ENCODE assay signal across 8 mouse cellular contexts in the genomic region with DNA sequence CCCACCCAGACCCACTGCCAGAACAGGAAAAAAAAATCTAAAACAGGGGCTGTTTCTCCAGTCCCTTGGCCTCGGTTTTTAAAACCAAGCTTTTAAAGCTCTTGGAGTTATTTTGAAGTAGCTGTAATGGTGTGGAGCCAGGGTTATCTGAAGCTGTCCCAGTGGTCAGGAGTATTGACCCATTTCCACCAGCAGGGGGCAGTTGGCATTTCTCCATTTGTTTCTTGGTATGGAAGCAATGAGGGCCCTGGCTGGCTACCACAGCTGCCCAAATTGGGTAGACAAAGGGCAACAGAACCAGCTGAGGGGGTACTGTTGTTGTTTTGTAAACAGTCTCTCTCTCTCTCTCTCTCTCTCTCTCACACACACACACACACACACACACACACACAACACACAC.
A peak's percentile ranks its signal among the peaks of the same experiment; 100 is the strongest.
DNase-seq lines count a peak whose midpoint lies in the region; ATAC-seq and TF ChIP-seq lines count a peak whose summit lies in the region.
"Had no signal": no experiment of that assay in that cellular context is flagged by ENCODE, and none has a peak within 500 bp of the region (broad histone marks: within the 10 kb centered on the region; RNA-seq: fewer than 3 reads in every experiment).

No protein-coding gene starts in this region.

- WGBS in heart, postnatal 0 days = 40% methylated on average over 1 of the region's 1 CpGs

- H3K4me3 ChIP-seq in layer of hippocampus, adult 2 months = no peak overlapping the region
- no peak overlapping the region for H3K4me3 ChIP-seq in G1E (ENCODE audit: low read depth, low read length)
- H3K4me3 ChIP-seq in heart, postnatal 0 days (ENCODE audit: low read depth, low read length) = no peak overlapping the region
- H3K4me3 ChIP-seq: lung, embryonic 15.5 days had no signal

- no peaks in the 10 kb centered on the region for H3K36me3 ChIP-seq in G1E (replicated peaks)
- no peaks in the 10 kb centered on the region for H3K36me3 ChIP-seq in heart, postnatal 0 days (replicated peaks; ENCODE audit: control insufficient read depth, insufficient read depth, low read length)
- H3K36me3 ChIP-seq: lung, embryonic 15.5 days had no signal

- no peak overlapping the region for H3K4me2 ChIP-seq in heart, postnatal 0 days (ENCODE audit: low read depth, low read length)
- H3K4me2 ChIP-seq: lung, embryonic 15.5 days had no signal

- TF ChIP-seq CTCF in layer of hippocampus, adult 2 months (conservative IDR thresholded peaks at IDR 0.05) = peak; percentile 70
- no peak for TF ChIP-seq CTCF in G1E (IDR thresholded peaks at IDR 0.05; ENCODE audit: low read depth, low read length)
- peak; percentile 52 for TF ChIP-seq CTCF in heart, postnatal 0 days (IDR thresholded peaks at IDR 0.05; ENCODE audit: low read depth)

- peaks cover 15% of the 10 kb centered on the region for H3K27me3 ChIP-seq in G1E (ENCODE audit: insufficient read depth, low read length)
- H3K27me3 ChIP-seq in heart, postnatal 0 days (ENCODE audit: control insufficient read depth, insufficient read depth, low read length) = no peaks in the 10 kb centered on the region
- H3K27me3 ChIP-seq: lung, embryonic 15.5 days had no signal

- TF ChIP-seq EP300 in heart, postnatal 0 days (IDR thresholded peaks at IDR 0.05; ENCODE audit: low read depth) = no peak

- peaks cover 3% of the 10 kb centered on the region for H3K4me1 ChIP-seq in G1E (ENCODE audit: insufficient read depth, low read depth, low read length)
- H3K4me1 ChIP-seq in heart, postnatal 0 days (ENCODE audit: control insufficient read depth, insufficient read depth) = no peaks in the 10 kb centered on the region; the same call in 1 of the 2 replicates
- H3K4me1 ChIP-seq: lung, embryonic 15.5 days had no signal

- H3K9ac ChIP-seq in heart, postnatal 0 days (replicated peaks; ENCODE audit: low read depth, low read length) = no peak overlapping the region
- H3K9ac ChIP-seq: lung, embryonic 15.5 days had no signal

- no peak overlapping the region for H3K27ac ChIP-seq in layer of hippocampus, adult 2 months
- H3K27ac ChIP-seq in heart, postnatal 0 days (ENCODE audit: low read depth) = no peak overlapping the region
- H3K27ac ChIP-seq: lung, embryonic 15.5 days had no signal

- peak; percentile 28 for ATAC-seq in G1E (ENCODE audit: extremely low read depth, insufficient number of reproducible peaks, low FRiP score, poor library complexity, severe bottlenecking)
- ATAC-seq in heart, postnatal 0 days (ENCODE audit: insufficient read depth, low read depth) = no peak

- H3K9me3 ChIP-seq in G1E (replicated peaks) = no peaks in the 10 kb centered on the region
- H3K9me3 ChIP-seq in heart, postnatal 0 days (replicated peaks; ENCODE audit: control insufficient read depth, low read length) = no peaks in the 10 kb centered on the region
- H3K9me3 ChIP-seq: lung, embryonic 15.5 days had no signal

- DNase-seq in layer of hippocampus, adult 2 months (ENCODE audit: low spot score in 2 of 2) = peak in 1 of 2 experiments; percentile 30
- DNase-seq in layer of hippocampus, postnatal 36 days = no peak
- DNase-seq in G1E (ENCODE audit: low spot score) = no peak
- peak; percentile 60 to 65 for DNase-seq in adrenal gland, postnatal 36 days
- no peak for DNase-seq in heart, postnatal 0 days (ENCODE audit: low spot score)
- DNase-seq in lung, adult 18-20 months = peak; percentile 58 to 64
- peak; percentile 18 to 41 for DNase-seq in spleen, postnatal 36 days (ENCODE audit: low spot score in 2 of 2)

Comparison
In these comparisons a context has a peak if more than half of its experiments do, and no peak if none do; other contexts are left out.
1. DNase-seq: peak in adrenal gland, postnatal 36 days (2 of 2), lung, adult 18-20 months (2 of 2) and spleen, postnatal 36 days (2 of 2); none in layer of hippocampus, postnatal 36 days (0 of 2), G1E (single experiment) and heart, postnatal 0 days (single experiment).